Mouse (Mus musculus) CH12.LX (cell line): Measurements from ENCODE around the gene 4930556J24Rik.

Experiments
- BHLHE40 ChIP-seq: IDR thresholded peaks from 2 replicates; pipeline ENCODE4 v1.6.1; 2011; ENCODE audit warnings: mild to moderate bottlenecking, low read depth, low read length, improper control_type of control experiment
- CTCF ChIP-seq, 2 experiments: IDR thresholded peaks in 1 of 2; conservative IDR thresholded peaks in 1 of 2; 2 replicates each; pipeline ENCODE4 v1.5.1; 2011 to 2012; ENCODE audit warnings: low read depth in 2 of 2, low read length in 2 of 2, improper control_type of control experiment in 1 of 2, inconsistent platforms in 1 of 2, mild to moderate bottlenecking in 1 of 2, moderate library complexity in 1 of 2
- MAX ChIP-seq: IDR thresholded peaks from 2 replicates; pipeline ENCODE4 v1.6.1; 2011; ENCODE audit warnings: low read length, improper control_type of control experiment
- MAZ ChIP-seq: IDR thresholded peaks from 2 replicates; pipeline ENCODE4 v1.6.1; 2012; ENCODE audit warnings: low read depth, mild to moderate bottlenecking, inconsistent platforms, low read length, improper control_type of control experiment, moderate library complexity
- MEF2A ChIP-seq: IDR thresholded peaks from 2 replicates; pipeline ENCODE4 v1.6.1; 2014; ENCODE audit warnings: low read depth, mild to moderate bottlenecking, inconsistent platforms, low read length, improper control_type of control experiment, borderline replicate concordance
- NRF1 ChIP-seq: IDR thresholded peaks from 2 replicates; pipeline ENCODE4 v1.6.1; 2014; ENCODE audit warnings: low read depth, mild to moderate bottlenecking, inconsistent platforms, low read length, improper control_type of control experiment, moderate library complexity
- POLR2A ChIP-seq: IDR thresholded peaks from 2 replicates; pipeline ENCODE4 v1.6.1; 2011; ENCODE audit warnings: low read depth, mild to moderate bottlenecking, improper control_type of control experiment, low read length
- POLR2AphosphoS2 ChIP-seq: IDR thresholded peaks from 2 replicates; pipeline ENCODE4 v1.6.1; 2011; ENCODE audit warnings: low read depth, low read length, improper control_type of control experiment
- RCOR1 ChIP-seq: conservative IDR thresholded peaks from 2 replicates; pipeline ENCODE4 v1.6.1; 2012; ENCODE audit warnings: low read depth, mild to moderate bottlenecking, inconsistent platforms, low read length, improper control_type of control experiment
- USF1 ChIP-seq: IDR thresholded peaks from 2 replicates; pipeline ENCODE4 v1.6.1; 2014; ENCODE audit warnings: low read depth, mild to moderate bottlenecking, inconsistent platforms, low read length, improper control_type of control experiment
- USF2 ChIP-seq: conservative IDR thresholded peaks from 2 replicates; pipeline ENCODE4 v1.6.1; 2011; ENCODE audit warnings: low read depth, low read length, improper control_type of control experiment

DNA sequence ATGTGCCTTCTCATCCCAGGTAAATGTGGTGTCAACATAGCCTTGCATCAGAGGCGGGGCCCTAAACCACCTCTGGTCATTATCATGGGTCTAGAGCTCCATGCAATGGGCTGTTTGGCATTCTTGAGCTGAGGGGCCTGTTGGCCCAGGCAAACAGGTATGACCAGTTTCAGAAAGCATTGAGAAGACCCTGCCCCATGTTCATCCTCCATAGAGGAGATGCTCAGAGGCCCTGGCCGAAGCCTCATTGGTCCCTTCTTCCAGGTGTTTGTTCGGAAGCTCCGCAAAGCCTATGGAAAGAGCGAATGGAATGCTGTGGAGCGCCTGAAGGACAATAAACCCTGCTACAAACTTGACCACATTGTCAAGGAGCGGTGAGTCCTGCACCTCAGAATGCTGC lies 6.2 kb downstream of the 4930556J24Rik start:
- TF ChIP-seq CTCF (conservative IDR thresholded peaks at IDR 0.05 in 1 of 2, IDR thresholded peaks at IDR 0.05 in 1 of 2; ENCODE audit: low read depth in 2 of 2, low read length in 2 of 2) (no peak), POLR2A (no peak), NRF1 (no peak), MAZ (no peak), BHLHE40 (no peak), POLR2AphosphoS2 (no peak), RCOR1 (no peak), MAX (no peak), MEF2A (no peak), USF2 (no peak), USF1 (no peak)
